Mouse (Mus musculus) lung, postnatal 0 days (tissue): ENCODE results near the gene Cep104.

Experiments used
- CTCF ChIP-seq: IDR thresholded peaks from 2 replicates; pipeline ENCODE4 v1.5.1; 2016; ENCODE audit warnings: antibody characterized with exemption, mild to moderate bottlenecking
- EP300 ChIP-seq: IDR thresholded peaks from 2 replicates; pipeline ENCODE4 v1.6.1; 2016; ENCODE audit warnings: antibody characterized with exemption, mild to moderate bottlenecking, control low read depth

DNA sequence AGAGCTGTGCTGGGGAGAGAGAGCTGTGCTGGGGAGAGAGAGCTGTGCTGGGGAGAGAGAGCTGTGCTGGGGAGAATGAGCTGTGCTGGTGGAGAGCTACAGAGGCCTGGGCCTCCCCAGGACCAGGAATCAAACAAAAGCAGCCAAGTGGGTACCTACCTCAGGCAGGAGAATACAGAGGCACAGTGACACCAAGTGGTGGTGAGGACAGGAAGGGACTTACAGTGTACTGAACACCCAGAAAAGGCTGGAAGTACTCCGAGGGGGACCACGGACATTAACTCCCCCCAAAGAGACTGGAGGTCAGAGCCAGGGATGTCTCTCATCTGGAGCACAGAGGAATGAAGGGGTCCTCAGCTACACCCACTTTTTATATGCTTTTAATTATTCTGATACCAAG is 6.9 kb upstream of the Cep104 start:
- TF ChIP-seq EP300 (no peak), CTCF (0 out of 2 replicates have a peak, but pooled peaks have one; percentile 2)
